Mouse (Mus musculus) kidney, adult 2 months (tissue): ENCODE results near the gene Itgad. TPM values are rescaled to one million over a fixed set of nuclear protein-coding genes. Genes with fewer than 3 reads are reported as not detected.

Source experiments
- DNase-seq: peaks from one replicate; pipeline ENCODE4 v3.0.0; 2021
- H3K27ac ChIP-seq: fragments of 200-500 bp; 2 replicates; pipeline ENCODE4 v1.5.1; 2012; ENCODE audit warnings: low read depth, low read length, control low read depth, inconsistent platforms; ENCODE audit not compliant: insufficient read depth
- H3K27me3 ChIP-seq: fragments of 200-500 bp; replicated peaks from 2 replicates; pipeline ENCODE4 v1.6.1; 2012; ENCODE audit warnings: mild to moderate bottlenecking, moderate library complexity, low read length, inconsistent platforms; ENCODE audit not compliant: control insufficient read depth, insufficient read depth
- H3K36me3 ChIP-seq: fragments of 200-500 bp; 2 replicates; pipeline ENCODE4 v1.6.1; 2012; ENCODE audit warnings: mild to moderate bottlenecking, moderate library complexity, low read length, inconsistent platforms; ENCODE audit not compliant: control insufficient read depth, insufficient read depth
- H3K4me1 ChIP-seq: fragments of 200-500 bp; 2 replicates; pipeline ENCODE4 v1.6.1; 2011; ENCODE audit warnings: low read length; ENCODE audit not compliant: control insufficient read depth, insufficient read depth
- H3K4me3 ChIP-seq: fragments of 200-500 bp; 2 replicates; pipeline ENCODE4 v1.5.1; 2011; ENCODE audit warnings: mild to moderate bottlenecking, low read depth, low read length, control low read depth; ENCODE audit not compliant: insufficient read depth
- CTCF ChIP-seq: fragments of 200-500 bp; conservative IDR thresholded peaks from 2 replicates; pipeline ENCODE4 v1.5.1; 2011; ENCODE audit warnings: low read depth, mild to moderate bottlenecking, control low read depth, low read length, moderate library complexity, mixed read lengths; ENCODE audit not compliant: insufficient read depth, insufficient read length
- POLR2A ChIP-seq: fragments of 200-500 bp; IDR thresholded peaks from one replicate; pipeline ENCODE4 v1.6.1; 2011; ENCODE audit warnings: low read depth, low read length, control low read depth
- WGBS: fragments of 180-500 bp; shearing (Covaris S2); methylation state at CpG from one replicate; pipeline ENCODE4 v1.1.7; 2018; 5-methylcytosine and 5-hydroxymethylcytosine counted together
- polyA plus RNA-seq: library from polyadenylated mRNA; depleted of rRNA; stranded (reverse); fragments of >200 nt; gene quantifications from 2 replicates; pipeline ENCODE4 v1.2.3, GENCODE M21; 2012; rRNA removed

The Itgad gene
- 0.05 and 0.08 TPM in 2 replicates for polyA plus RNA-seq

DNA sequence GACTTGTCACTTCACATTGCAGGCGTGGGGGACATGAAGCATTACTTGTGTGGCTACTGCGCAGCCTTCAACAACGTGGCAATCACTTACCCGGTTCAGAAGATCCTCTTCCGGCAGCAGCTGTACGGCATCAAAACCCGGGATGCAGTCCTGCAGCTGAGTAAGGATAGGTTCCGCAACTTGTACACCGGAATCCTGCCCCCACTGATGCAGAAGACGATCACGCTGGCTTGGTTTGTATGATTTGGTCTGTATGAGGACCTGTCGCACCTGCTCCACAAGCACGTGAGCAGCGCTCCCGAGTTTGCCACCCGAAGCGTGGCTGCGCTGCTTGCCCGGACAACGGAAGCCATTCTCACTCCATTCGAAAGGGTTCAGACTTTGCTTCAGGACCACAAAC is at the start of gene Itgad:
Itgad (plus strand) TSS at position 301 of the 400 bp plus-strand sequence.
- H3K4me1 ChIP-seq = no peaks in the 10 kb centered on the region
- no peak for DNase-seq
- 90% methylated on average over 21 of the region's 21 CpGs for WGBS
- H3K27ac ChIP-seq = no peak within 1 kb of the TSS
- no peak within 1 kb of the TSS for H3K4me3 ChIP-seq
- no peaks in the 10 kb centered on the region for H3K27me3 ChIP-seq
- no peak for TF ChIP-seq CTCF
- TF ChIP-seq POLR2A = no peak
- no peaks in the 10 kb centered on the region for H3K36me3 ChIP-seq

DNA sequence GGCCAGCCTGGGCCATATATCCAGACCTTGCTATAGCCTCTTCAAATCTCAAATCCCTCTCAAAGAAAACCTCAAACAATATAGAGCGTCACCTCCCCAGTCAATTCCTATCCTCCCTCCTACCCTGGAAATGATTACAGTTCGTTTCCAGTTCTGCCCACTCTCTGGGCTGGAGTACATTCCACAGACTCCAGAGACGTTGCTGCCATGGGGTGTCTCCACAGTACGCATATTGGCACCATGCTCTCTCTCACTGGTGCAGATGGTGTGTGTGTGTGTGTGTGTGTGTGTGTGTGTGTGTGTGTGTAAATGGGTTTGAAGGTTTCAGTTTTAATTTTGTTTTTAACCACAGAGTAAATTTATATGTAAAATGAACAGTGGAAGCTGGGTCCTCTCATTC is 48.9 kb upstream of the Itgad start:
- WGBS = 63% methylated on average over 4 of the region's 4 CpGs
- Histone ChIP-seq H3K4me1 (no peaks in the 10 kb centered on the region), H3K27ac (no peak overlapping the region), H3K4me3 (no peak overlapping the region), H3K36me3 (no peaks in the 10 kb centered on the region), H3K27me3 (no peaks in the 10 kb centered on the region)
- TF ChIP-seq POLR2A (no peak), CTCF (no peak)
- DNase-seq = no peak

GRCm38 (mm10) chr7:128107462-128107861 is 46.7 kb upstream of the Itgad start:
- DNase-seq = no peak
- Histone ChIP-seq H3K36me3 (no peaks in the 10 kb centered on the region), H3K4me3 (no peak overlapping the region), H3K4me1 (no peaks in the 10 kb centered on the region), H3K27ac (no peak overlapping the region), H3K27me3 (no peaks in the 10 kb centered on the region)
- TF ChIP-seq CTCF = no peak
- no peak for TF ChIP-seq POLR2A
- WGBS = 90% methylated on average over 7 of the region's 7 CpGs

GRCm38 (mm10) chr7:128110314-128110713 is 43.9 kb upstream of the Itgad start:
- DNase-seq = no peak
- no peak overlapping the region for H3K4me3 ChIP-seq
- H3K27me3 ChIP-seq = no peaks in the 10 kb centered on the region
- no peaks in the 10 kb centered on the region for H3K36me3 ChIP-seq
- H3K27ac ChIP-seq = no peak overlapping the region
- no peaks in the 10 kb centered on the region for H3K4me1 ChIP-seq
- 62% methylated on average over 2 of the region's 2 CpGs for WGBS
- TF ChIP-seq CTCF (no peak), POLR2A (no peak)

- H3K36me3 ChIP-seq = no peaks in the 10 kb centered on the region
- H3K4me3 ChIP-seq = no peak overlapping the region
- H3K4me1 ChIP-seq = no peaks in the 10 kb centered on the region
- no peak for DNase-seq
- TF ChIP-seq CTCF = no peak
- TF ChIP-seq POLR2A = no peak
- no peaks in the 10 kb centered on the region for H3K27me3 ChIP-seq
- 90% methylated on average over 11 of the region's 11 CpGs for WGBS
- H3K27ac ChIP-seq = no peak overlapping the region
Observed at GRCm38 (mm10) chr7:128112131-128112530, 42.0 kb upstream of the Itgad start.

GRCm38 (mm10) chr7:128114371-128115105 is 39.6 kb upstream of the Itgad start:
- TF ChIP-seq CTCF (no peak), POLR2A (no peak)
- DNase-seq = no peak
- 95% methylated on average over 11 of the region's 11 CpGs for WGBS

GRCm38 (mm10) chr7:128115211-128115958 is 38.8 kb upstream of the Itgad start:
- TF ChIP-seq POLR2A (no peak), CTCF (no peak)

More at GRCm38 (mm10) chr7:128114371-128115105, 39.6 kb upstream of the Itgad start:
- no peak overlapping the region for H3K4me3 ChIP-seq
- no peaks in the 10 kb centered on the region for H3K36me3 ChIP-seq
- no peak overlapping the region for H3K27ac ChIP-seq
- no peaks in the 10 kb centered on the region for H3K4me1 ChIP-seq
- no peaks in the 10 kb centered on the region for H3K27me3 ChIP-seq

More at GRCm38 (mm10) chr7:128115211-128115958, 38.8 kb upstream of the Itgad start:
- H3K4me1 ChIP-seq = no peaks in the 10 kb centered on the region
- no peaks in the 10 kb centered on the region for H3K27me3 ChIP-seq
- H3K36me3 ChIP-seq = no peaks in the 10 kb centered on the region
- H3K27ac ChIP-seq = no peak overlapping the region
- H3K4me3 ChIP-seq = no peak overlapping the region
- 75% methylated on average over 5 of the region's 5 CpGs for WGBS
- DNase-seq = no peak
